Mouse (Mus musculus): ENCODE results near the gene Fam20b. TPM values are rescaled to one million over a fixed set of nuclear protein-coding genes. Genes with fewer than 3 reads are reported as not detected.

Gene Fam20b
- polyA plus RNA-seq, 1 experiment = not detected

DNA sequence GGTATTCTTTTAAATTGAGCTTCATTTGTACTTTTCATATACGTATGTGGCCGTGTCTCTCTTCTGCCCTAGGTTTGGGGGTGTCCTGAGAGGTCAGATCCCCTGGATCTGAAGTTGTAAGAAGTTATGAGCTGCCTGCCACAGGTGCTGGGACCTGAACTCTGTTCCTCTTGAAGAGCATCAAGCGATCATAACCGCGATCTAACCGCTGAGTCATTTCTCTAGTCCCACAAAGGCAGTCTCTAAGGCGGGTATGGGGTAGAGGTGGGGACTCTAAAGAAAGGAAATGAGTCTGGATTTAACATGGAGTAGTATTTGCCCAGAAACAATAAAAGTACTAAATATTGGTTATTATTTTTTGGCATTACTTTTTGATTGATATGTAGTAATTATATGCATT lies 34.1 kb upstream of the Fam20b start:
- 96% methylated on average over 7 of the region's 7 CpGs for WGBS
- no peak overlapping the region for H3K4me3 ChIP-seq (ENCODE audit: insufficient read depth, low read depth, low read length)
- H3K4me1 ChIP-seq (ENCODE audit: control insufficient read depth, insufficient read depth, low read length) = peaks cover 12% of the 10 kb centered on the region; the same call in 1 of the 2 replicates
- H3K27ac ChIP-seq (ENCODE audit: insufficient read depth, low read depth, low read length) = no peak overlapping the region
- TF ChIP-seq CTCF (IDR thresholded peaks at IDR 0.05; ENCODE audit: insufficient read depth, low read depth, low read length) (no peak), POLR2A (IDR thresholded peaks at IDR 0.05; ENCODE audit: insufficient read depth, low read depth, low read length) (no peak)

DNA sequence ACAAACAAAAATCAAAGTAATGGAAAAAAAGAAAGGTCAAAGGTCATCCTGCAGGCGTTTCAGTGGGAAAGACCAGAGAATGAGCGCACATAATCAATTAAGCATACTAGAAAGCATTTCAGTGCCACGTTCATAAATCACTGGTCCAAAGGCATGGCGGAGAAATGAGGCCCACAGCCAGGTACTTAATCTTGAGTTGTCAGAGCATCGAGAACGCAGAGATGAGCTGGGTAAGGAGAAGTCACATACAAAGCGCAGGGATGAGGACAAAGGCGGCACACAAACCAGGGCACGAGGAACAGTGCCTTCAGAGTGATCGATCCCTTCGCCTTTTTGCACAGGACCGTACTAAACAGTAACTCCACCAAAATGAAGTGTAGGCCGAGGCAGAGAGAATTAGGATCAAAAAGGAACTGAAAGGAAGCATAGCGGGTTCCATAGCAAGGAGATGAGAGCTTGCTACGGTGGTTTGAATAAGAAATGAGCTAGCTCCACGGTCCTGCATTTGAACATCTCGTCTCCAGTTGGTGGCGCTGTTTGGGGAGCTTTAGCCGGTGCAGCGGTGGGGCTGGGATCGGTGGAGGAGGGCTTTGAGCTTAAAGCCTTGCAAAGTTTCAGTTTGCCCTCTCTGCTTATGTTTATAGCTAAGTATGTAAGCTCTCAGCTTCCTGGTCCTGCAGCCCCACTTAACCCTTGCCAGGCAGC lies 33.3 kb upstream of the Fam20b start:
- Histone ChIP-seq H3K27ac (ENCODE audit: insufficient read depth, low read depth, low read length) (no peak overlapping the region), H3K4me3 (ENCODE audit: insufficient read depth, low read depth, low read length) (no peak overlapping the region), H3K4me1 (ENCODE audit: control insufficient read depth, insufficient read depth, low read length) (peaks cover 12% of the 10 kb centered on the region; the same call in 1 of the 2 replicates)
- TF ChIP-seq POLR2A (IDR thresholded peaks at IDR 0.05; ENCODE audit: insufficient read depth, low read depth, low read length) (no peak), CTCF (IDR thresholded peaks at IDR 0.05; ENCODE audit: insufficient read depth, low read depth, low read length) (peak; percentile 59; the same call in 1 of the 2 replicates)
- 27% methylated on average over 21 of the region's 21 CpGs for WGBS

DNA sequence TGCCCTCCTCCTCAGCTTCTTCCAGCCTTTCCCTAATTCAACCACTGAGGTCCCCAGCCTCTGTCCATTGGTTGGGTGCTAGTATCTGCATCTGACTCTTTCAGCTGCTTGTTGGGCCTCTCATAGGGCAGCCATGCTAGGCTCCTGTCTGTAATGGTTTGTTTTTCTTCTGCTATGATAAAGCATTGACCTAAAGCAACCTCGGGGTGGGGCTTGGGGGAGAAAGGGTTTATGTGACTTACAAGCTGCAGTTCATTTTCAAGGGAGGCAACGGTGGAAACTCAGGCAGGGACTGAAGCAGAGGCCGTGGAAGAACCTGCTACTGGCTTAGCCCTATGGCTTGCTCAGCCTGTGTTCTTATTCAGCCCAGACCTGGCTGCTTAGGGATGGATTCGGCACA lies 31.4 kb upstream of the Fam20b start:
- peaks cover 12% of the 10 kb centered on the region; the same call in 1 of the 2 replicates for H3K4me1 ChIP-seq (ENCODE audit: control insufficient read depth, insufficient read depth, low read length)
- H3K27ac ChIP-seq (ENCODE audit: insufficient read depth, low read depth, low read length) = no peak overlapping the region
- TF ChIP-seq CTCF (IDR thresholded peaks at IDR 0.05; ENCODE audit: insufficient read depth, low read depth, low read length) = no peak
- 74% methylated on average over 4 of the region's 4 CpGs for WGBS
- H3K4me3 ChIP-seq (ENCODE audit: insufficient read depth, low read depth, low read length) = no peak overlapping the region

DNA sequence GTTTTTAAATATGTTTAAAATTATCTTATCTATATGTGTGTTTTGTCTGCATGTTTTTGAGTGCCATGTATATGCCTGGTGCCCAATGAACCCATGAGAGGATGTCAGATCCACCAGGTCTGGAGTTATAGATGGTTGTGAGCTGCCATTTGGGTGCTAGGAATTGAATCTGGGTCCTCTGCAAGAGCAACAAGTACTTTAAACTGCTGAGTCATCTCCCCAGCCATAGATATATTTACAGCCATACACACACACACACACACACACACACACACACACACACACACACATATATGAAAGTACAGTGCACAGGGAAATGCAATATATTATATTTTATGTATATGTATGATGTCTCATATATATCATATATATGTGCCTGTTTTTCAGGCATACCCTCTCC lies 30.2 kb upstream of the Fam20b start:
- TF ChIP-seq POLR2A (IDR thresholded peaks at IDR 0.05; ENCODE audit: insufficient read depth, low read depth, low read length) (no peak), CTCF (IDR thresholded peaks at IDR 0.05; ENCODE audit: insufficient read depth, low read depth, low read length) (no peak)

DNA sequence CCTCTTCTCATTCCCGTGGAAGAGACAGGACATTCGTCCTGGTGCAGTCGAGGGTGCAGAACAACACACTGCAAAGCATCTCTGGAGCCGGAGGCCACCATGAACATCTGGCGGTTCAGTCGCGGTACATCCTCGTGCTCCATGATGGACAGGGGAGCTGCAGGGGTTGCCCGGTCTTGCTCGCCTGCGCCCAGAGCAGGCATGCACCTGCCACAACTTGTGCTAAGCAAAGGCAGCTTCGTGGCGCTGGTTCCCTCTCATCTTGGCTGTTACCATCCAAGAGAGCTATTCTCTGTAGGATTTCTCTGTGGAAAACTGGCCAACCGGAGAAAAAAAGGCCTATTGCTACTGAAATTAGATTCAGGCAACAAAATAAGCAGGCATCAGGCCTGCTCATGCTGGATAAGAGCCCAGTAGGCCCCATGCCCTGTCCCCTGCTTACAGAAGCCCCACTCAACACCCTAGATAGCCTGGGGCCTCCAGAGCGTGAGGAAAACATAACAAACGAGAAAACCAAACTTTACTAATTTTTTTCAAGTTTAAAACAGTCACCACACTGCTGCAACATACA lies 29.6 kb upstream of the Fam20b start:
- WGBS = 58% methylated on average over 16 of the region's 16 CpGs
- no peak overlapping the region for H3K27ac ChIP-seq (ENCODE audit: insufficient read depth, low read depth, low read length)
- H3K4me3 ChIP-seq (ENCODE audit: insufficient read depth, low read depth, low read length) = no peak overlapping the region
- TF ChIP-seq CTCF (IDR thresholded peaks at IDR 0.05; ENCODE audit: insufficient read depth, low read depth, low read length) = no peak
- no peak for TF ChIP-seq POLR2A (IDR thresholded peaks at IDR 0.05; ENCODE audit: insufficient read depth, low read depth, low read length)
- H3K4me1 ChIP-seq (ENCODE audit: control insufficient read depth, insufficient read depth, low read length) = peaks cover 6% of the 10 kb centered on the region; the same call in 1 of the 2 replicates

More for the DNA sequence above, 30.2 kb upstream of the Fam20b start:
- H3K4me1 ChIP-seq (ENCODE audit: control insufficient read depth, insufficient read depth, low read length) = peaks cover 6% of the 10 kb centered on the region; the same call in 1 of the 2 replicates
- no peak overlapping the region for H3K4me3 ChIP-seq (ENCODE audit: insufficient read depth, low read depth, low read length)
- no peak overlapping the region for H3K27ac ChIP-seq (ENCODE audit: insufficient read depth, low read depth, low read length)

DNA sequence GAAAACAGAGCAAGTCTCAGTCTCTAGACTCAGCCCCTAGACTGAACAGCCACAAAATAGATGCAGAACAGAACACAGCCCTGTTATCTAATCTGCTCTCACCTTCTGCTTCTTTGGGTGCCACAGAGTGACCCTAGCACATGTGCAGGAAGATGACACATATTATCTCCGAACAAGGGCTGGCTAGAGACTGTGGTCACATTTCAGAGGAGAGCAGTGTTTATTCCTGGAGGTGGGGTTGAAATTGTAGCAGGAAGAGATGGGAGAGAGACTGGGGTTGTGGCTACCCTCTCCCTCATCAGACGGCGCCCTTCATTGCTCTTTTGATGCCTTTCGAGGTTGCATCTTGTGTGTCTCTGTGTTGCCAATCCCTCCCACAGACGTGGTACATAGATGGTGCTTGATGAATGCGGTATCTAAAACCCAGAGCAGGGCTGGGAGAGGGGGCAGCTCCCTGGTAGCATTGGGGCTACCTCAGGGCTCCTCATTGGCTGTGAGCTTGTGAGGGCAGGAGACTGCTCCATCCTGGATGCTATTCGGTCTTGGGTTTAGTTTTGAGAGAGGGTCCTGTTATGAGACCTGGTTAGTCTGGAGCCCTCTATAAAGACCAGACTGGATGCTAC lies 26.4 kb upstream of the Fam20b start:
- Histone ChIP-seq H3K4me1 (ENCODE audit: control insufficient read depth, insufficient read depth, low read length) (peaks cover 6% of the 10 kb centered on the region; the same call in 1 of the 2 replicates), H3K27ac (ENCODE audit: insufficient read depth, low read depth, low read length) (no peak overlapping the region), H3K4me3 (ENCODE audit: insufficient read depth, low read depth, low read length) (no peak overlapping the region)
- 90% methylated on average over 7 of the region's 7 CpGs for WGBS
- TF ChIP-seq POLR2A (IDR thresholded peaks at IDR 0.05; ENCODE audit: insufficient read depth, low read depth, low read length) (no peak), CTCF (IDR thresholded peaks at IDR 0.05; ENCODE audit: insufficient read depth, low read depth, low read length) (no peak)

DNA sequence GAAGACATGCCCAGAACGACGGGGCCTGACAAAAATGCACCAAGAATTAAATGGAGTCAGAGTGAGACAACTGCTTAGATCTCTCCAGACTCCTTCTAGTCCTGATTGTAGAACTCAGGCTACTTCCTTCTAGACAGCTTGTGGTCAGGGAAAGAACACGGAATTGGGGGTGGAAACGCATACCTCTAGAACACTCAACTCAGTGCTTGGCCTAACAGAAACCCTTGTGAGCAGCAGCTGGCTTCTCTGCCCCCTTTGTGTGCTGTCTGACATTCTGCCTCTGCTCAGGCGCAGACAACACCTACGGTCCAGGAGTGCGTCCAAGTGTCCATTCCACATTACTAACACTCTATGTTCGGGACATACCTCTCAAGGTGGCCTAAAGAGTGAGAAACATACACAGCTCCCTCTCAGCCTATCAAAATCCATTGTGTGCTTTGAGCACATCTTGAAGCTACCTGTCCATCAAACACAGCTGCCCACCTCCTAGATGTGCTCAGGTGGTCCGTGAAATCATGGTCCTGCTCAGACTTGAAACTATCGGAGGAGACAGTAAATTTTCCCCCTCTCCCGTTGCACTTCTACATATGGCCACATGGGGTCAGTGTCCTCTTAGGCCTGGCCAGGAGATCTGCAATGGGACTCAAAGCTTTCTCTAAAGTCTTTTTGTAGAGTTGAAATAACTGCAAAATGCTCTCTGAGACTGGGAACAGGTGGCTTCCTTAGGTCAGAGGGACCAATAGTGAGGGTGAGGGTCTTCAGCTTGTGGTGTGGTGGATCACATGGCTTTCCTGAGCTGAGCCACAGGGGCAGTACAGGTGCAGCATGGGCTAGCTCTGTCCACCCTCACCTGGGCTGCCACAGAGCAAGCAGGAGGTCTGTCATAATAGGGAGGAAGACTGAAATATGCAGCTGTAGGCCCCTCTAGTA lies 22.9 kb upstream of the Fam20b start:
- WGBS = 60% methylated on average over 11 of the region's 11 CpGs
- no peak for TF ChIP-seq CTCF (IDR thresholded peaks at IDR 0.05; ENCODE audit: insufficient read depth, low read depth, low read length)
- no peak for TF ChIP-seq POLR2A (IDR thresholded peaks at IDR 0.05; ENCODE audit: insufficient read depth, low read depth, low read length)

DNA sequence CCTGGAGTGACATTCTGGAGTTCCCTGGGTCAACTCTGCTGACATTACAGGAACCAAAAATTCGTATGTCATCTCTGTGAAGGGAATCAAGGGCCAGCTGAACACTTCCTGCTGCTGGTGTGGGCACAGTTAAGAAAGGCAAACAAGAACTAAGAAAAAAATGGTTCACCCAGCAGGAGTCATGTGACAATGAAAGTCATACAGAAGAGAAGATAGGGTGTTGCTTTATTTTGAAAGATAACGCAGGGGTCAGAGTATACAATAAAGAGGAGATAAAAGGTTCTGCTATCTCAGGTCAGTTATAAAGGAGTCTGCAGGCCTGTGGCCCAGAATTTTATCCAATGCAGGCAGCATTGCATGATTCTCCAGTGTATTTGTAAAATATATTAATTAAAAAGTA lies 16.9 kb upstream of the Fam20b start:
- H3K4me3 ChIP-seq (ENCODE audit: insufficient read depth, low read depth, low read length) = no peak overlapping the region
- WGBS = 85% methylated on average over 2 of the region's 2 CpGs
- no peak overlapping the region for H3K27ac ChIP-seq (ENCODE audit: insufficient read depth, low read depth, low read length)
- no peak for TF ChIP-seq CTCF (IDR thresholded peaks at IDR 0.05; ENCODE audit: insufficient read depth, low read depth, low read length)
- no peak for TF ChIP-seq POLR2A (IDR thresholded peaks at IDR 0.05; ENCODE audit: insufficient read depth, low read depth, low read length)
- no peaks in the 10 kb centered on the region for H3K4me1 ChIP-seq (ENCODE audit: control insufficient read depth, insufficient read depth, low read length)

More for the DNA sequence above, 22.9 kb upstream of the Fam20b start:
- H3K27ac ChIP-seq (ENCODE audit: insufficient read depth, low read depth, low read length) = no peak overlapping the region
- H3K4me1 ChIP-seq (ENCODE audit: control insufficient read depth, insufficient read depth, low read length) = no peaks in the 10 kb centered on the region
- H3K4me3 ChIP-seq (ENCODE audit: insufficient read depth, low read depth, low read length) = no peak overlapping the region

Measured in olfactory bulb, adult 2 months (tissue).